Mouse (Mus musculus) embryonic facial prominence, embryonic 10.5 days (tissue): ENCODE results near the gene Sgta. TPM values are rescaled to one million over a fixed set of nuclear protein-coding genes. Genes with fewer than 3 reads are reported as not detected.
"Not testable (repeated sequence)": the region's sequence is repeated elsewhere in the genome, so short reads cannot be mapped to it uniquely, and the experiment has no call there.

ENCODE experiments used
- DNase-seq: peaks from one replicate; pipeline ENCODE4 v3.0.0-alpha.2; 2017; ENCODE audit warnings: low spot score
- H3K27ac ChIP-seq: fragments of 300-500 bp; sonication (generic); replicated peaks from 2 replicates; pipeline ENCODE4 v1.5.1; 2016; ENCODE audit warnings: mild to moderate bottlenecking
- H3K27me3 ChIP-seq: fragments of 300-500 bp; sonication (generic); replicated peaks from 2 replicates; pipeline ENCODE4 v1.6.1; 2016; ENCODE audit warnings: low read depth, mild to moderate bottlenecking; ENCODE audit not compliant: poor library complexity, severe bottlenecking
- H3K36me3 ChIP-seq: fragments of 300-500 bp; sonication (generic); replicated peaks from 2 replicates; pipeline ENCODE4 v1.6.1; 2016; ENCODE audit warnings: mild to moderate bottlenecking, moderate library complexity
- H3K4me1 ChIP-seq: fragments of 300-500 bp; sonication (generic); 2 replicates; pipeline ENCODE4 v1.6.1; 2016
- H3K4me3 ChIP-seq: fragments of 300-500 bp; sonication (generic); 2 replicates; pipeline ENCODE4 v1.5.1; 2016; ENCODE audit warnings: mild to moderate bottlenecking, moderate library complexity
- H3K9me3 ChIP-seq: fragments of 300-500 bp; sonication (generic); 2 replicates; pipeline ENCODE4 v1.6.1; 2016; ENCODE audit warnings: mild to moderate bottlenecking
- WGBS: fragments of 180-500 bp; shearing (Covaris S2); methylation state at CpG from one replicate; pipeline ENCODE4 v1.1.7; 2016; 5-methylcytosine and 5-hydroxymethylcytosine counted together
- polyA plus RNA-seq: library from polyadenylated mRNA; unstranded; fragments of >200 nt; fragmentation: Nextera tagmentation; extraction: Ambion mirVana; gene quantifications from 2 replicates; pipeline ENCODE4 v1.2.1, GENCODE M21; 2016

Sgta gene
- polyA plus RNA-seq, 1 experiment from 2014 or later: 289 TPM

DNA sequence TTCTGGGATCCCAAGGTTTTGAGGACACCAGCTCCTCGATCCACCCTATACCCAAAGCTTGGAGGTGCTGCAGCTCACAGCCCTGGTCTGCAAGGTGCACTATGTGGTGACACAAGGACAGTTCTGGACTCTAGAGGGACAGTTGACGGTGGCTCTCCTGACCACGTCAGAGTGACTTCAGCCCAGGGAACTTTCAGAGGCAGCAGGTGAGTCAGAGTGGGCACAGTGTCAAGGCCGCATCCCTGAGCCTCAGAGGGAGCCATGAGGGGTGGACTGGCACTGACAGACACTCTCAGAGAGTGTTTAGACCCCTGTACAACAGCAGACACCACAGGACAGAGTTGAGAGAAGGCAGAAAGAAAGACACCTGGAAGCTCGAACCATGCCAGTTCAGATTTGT, 7.4 kb downstream of the Sgta start:
- peaks cover 12% of the 10 kb centered on the region for H3K4me1 ChIP-seq
- H3K4me3 ChIP-seq: no peak overlapping the region
- no peak for DNase-seq
- H3K27ac ChIP-seq: no peak overlapping the region
- no peaks in the 10 kb centered on the region for H3K9me3 ChIP-seq
- no peaks in the 10 kb centered on the region for H3K27me3 ChIP-seq
- H3K36me3 ChIP-seq: peaks cover 94% of the 10 kb centered on the region
- 93% methylated on average over 5 of the region's 5 CpGs for WGBS

DNA sequence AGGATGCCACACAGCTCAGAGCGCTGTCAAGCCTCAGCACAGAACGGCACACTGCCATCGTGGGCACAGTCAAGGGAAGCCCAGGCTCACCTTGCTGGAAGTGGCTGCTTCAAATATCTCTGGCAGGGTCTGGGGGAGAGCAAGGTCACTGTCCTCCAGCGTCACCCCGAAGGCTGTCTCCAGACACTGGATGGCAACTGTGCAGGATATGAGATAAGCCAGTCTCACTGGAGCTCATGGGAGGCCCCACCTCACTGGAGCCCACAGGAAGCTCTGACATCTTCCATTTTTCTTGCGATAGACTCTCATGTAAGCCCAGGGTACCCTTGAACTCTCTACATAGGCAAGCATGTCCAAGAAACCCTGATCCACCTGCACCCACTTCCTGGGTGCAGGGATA, 8.8 kb downstream of the Sgta start:
- Histone ChIP-seq H3K9me3 (no peaks in the 10 kb centered on the region), H3K27ac (no peak overlapping the region), H3K4me1 (peaks cover 4% of the 10 kb centered on the region), H3K4me3 (no peak overlapping the region), H3K27me3 (no peaks in the 10 kb centered on the region), H3K36me3 (peaks cover 95% of the 10 kb centered on the region)
- no peak for DNase-seq
- WGBS: 94% methylated on average over 6 of the region's 6 CpGs

DNA sequence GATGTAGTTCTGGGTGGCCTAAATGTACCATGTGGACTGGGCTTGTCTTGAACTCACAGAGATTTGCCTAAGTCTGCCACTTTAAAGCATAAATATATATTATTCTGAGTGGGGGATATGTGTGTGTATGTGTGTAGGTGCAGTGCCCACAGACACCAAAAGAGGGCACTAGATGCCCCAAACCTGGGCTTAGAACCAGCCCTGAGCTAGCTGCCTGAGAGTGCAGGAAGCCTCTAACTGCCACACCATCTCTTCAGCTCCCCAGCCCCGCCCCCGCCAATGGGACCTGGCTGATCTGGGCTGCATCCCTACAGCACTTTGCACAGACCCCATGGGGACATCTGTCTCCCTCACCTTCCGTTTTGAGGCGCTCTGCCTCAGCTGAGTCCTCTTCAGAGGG, 9.3 kb downstream of the Sgta start:
- 83% methylated on average over 4 of the region's 4 CpGs for WGBS
- peak; percentile 31 for DNase-seq
- H3K36me3 ChIP-seq: peaks cover 98% of the 10 kb centered on the region

DNA sequence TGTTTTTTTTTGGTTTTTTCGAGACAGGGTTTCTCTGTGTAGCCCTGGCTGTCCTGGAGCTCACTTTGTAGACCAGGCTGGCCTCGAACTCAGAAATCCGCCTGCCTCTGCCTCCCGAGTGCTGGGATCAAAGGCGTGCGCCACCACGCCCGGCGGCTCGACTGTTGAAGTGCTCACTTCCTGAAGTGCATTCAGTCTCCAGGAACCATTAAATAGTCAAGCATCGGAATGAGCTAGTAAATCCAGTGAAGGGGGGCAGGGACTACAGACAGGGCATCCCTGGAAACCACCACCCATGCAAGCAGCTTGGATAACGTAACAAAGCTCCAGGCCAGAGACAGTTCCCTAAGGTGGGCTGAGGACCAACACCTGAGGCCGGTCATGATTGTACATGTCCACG, 14.7 kb downstream of the Sgta start:
- peaks cover 80% of the 10 kb centered on the region for H3K36me3 ChIP-seq
- 92% methylated on average over 14 of the region's 14 CpGs for WGBS
- H3K27ac ChIP-seq: not testable (repeated sequence)

More for the DNA sequence above, 9.3 kb downstream of the Sgta start:
- H3K27me3 ChIP-seq: no peaks in the 10 kb centered on the region
- H3K4me1 ChIP-seq: peaks cover 4% of the 10 kb centered on the region
- no peaks in the 10 kb centered on the region for H3K9me3 ChIP-seq
- H3K4me3 ChIP-seq: no peak overlapping the region
- no peak overlapping the region for H3K27ac ChIP-seq

DNA sequence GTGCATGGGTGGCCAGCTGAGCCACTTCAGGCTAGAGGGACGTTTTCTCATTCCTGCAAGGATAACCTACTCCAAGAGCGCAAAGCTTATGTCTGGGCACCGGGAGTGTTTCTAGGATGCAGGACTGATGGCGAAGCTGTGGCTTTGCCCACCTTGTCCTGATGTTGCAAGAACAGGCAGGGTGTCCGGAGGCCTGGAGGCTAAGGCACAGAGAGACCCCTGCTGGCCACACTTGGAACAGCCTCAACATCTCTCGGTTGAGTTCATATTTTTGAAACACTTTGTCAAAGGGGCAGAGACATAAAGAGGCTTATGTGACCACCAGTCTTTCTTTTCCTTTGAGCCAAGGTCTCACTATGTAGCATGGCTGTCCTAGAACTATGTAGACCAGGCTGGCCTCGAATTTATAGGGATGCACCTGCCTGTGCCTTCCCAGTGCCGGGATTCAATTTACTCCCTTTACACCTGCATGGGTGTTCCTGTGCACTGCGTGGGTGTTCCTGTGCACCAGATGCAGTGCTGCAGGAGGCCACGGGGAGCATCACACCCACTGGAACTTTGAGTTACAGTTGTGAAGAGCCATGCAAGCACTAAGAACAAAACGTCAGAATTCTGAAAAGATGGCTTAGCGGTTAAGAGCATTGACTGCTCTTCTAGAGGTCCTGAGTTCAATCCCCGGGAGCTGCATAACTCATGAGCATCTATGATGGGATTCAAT, 18.4 kb downstream of the Sgta start:
- no peak overlapping the region for H3K4me3 ChIP-seq
- DNase-seq: peak; percentile 75
- peaks cover 44% of the 10 kb centered on the region for H3K36me3 ChIP-seq
- WGBS: 34% methylated on average over 13 of the region's 13 CpGs
- H3K27ac ChIP-seq: no peak overlapping the region
- no peaks in the 10 kb centered on the region for H3K9me3 ChIP-seq
- H3K4me1 ChIP-seq: peaks cover 11% of the 10 kb centered on the region; the same call in 1 of the 2 replicates
- H3K27me3 ChIP-seq: no peaks in the 10 kb centered on the region

More for the DNA sequence above, 14.7 kb downstream of the Sgta start:
- not testable (repeated sequence) for H3K4me3 ChIP-seq, H3K9me3 ChIP-seq, DNase-seq, H3K27me3 ChIP-seq, H3K4me1 ChIP-seq

DNA sequence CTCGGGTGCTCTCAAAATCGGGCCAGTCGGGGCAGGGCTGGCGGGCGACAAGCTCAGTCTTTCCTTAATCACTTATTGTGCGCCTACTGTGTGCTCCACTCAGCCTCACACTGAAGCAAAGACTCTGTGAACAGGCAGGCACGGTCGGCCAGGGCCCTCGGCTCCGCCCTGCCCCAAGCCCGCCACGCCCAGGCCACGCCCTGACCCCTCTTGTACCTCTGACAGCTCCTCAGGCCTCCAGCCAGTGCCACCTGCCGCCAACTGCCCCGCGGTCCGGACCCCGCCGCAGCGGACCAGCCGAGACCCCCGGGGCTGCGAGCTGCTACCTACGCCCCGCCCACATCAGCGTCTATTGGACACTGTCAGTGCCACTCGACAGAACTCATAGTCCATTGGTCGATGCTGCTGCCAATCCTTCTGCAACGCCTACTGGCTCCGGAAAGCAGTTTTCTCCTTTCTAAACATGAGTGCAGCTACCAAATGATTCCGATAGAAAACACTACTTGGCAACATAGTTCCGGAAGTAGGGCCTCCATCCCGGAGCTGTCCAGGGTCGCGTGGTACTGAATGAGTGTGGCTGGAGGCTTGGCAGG, 22.9 kb downstream of the Sgta start, which contains the start of gene Slc39a3:
Gene Slc39a3, minus strand, starts transcription at position 439 of the 593 bp plus-strand sequence.
- Histone ChIP-seq H3K9me3 (no peaks in the 10 kb centered on the region), H3K27ac (peak within 1 kb of the TSS; percentile 81), H3K4me3 (peak within 1 kb of the TSS; percentile 81), H3K27me3 (no peaks in the 10 kb centered on the region), H3K36me3 (no peaks in the 10 kb centered on the region; the same call in 1 of the 2 replicates), H3K4me1 (peaks cover 11% of the 10 kb centered on the region; the same call in 1 of the 2 replicates)
- WGBS: 1% methylated on average over 35 of the region's 35 CpGs
- peak; percentile 98 for DNase-seq

DNA sequence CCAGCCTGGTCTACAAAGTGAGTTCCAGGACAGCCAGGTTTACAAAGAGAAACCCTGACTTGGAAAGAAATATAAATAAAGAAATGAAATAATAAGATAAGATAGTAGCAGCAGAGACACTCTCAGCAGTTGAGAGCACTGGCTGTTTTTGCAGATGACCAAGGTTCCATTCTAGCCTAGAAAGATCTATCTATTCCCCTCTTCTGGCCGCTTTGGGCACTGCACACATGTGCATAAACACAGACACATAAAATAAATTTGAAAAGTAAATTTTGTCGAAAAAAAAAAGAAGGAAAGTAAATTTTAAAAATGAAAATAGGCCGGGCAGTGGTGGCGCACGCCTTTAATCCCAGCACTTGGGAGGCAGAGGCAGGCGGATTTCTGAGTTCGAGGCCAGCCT, 23.7 kb downstream of the Sgta start:
- H3K27me3 ChIP-seq: no peaks in the 10 kb centered on the region
- H3K36me3 ChIP-seq: peaks cover 3% of the 10 kb centered on the region
- no peak for DNase-seq
- 75% methylated on average over 7 of the region's 7 CpGs for WGBS
- peaks cover 11% of the 10 kb centered on the region; the same call in 1 of the 2 replicates for H3K4me1 ChIP-seq
- no peaks in the 10 kb centered on the region for H3K9me3 ChIP-seq
- H3K27ac ChIP-seq: no peak overlapping the region
- H3K4me3 ChIP-seq: no peak overlapping the region

DNA sequence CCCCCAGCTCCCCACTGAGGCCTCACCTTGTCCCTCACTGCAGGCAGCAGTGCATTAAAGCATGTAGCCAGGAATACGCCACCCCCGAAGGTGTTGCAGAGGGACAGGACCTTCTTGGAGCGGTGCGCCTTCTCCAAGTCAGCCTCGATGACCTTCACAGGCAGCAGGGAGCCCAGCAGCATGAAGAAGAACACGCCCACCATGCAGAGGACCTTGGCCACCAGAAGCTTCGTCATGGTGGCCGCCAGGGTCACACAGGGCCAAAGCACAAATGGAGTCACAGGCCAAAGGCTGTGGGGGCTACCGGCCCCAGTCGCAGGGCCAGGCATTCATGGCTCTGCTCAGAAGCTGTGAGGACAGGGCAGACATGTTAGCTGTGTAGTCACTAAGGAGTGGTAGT, 26.4 kb downstream of the Sgta start:
- Histone ChIP-seq H3K27me3 (no peaks in the 10 kb centered on the region), H3K4me1 (peaks cover 11% of the 10 kb centered on the region; the same call in 1 of the 2 replicates), H3K27ac (no peak overlapping the region), H3K4me3 (no peak overlapping the region), H3K36me3 (peaks cover 17% of the 10 kb centered on the region), H3K9me3 (no peaks in the 10 kb centered on the region)
- 85% methylated on average over 10 of the region's 10 CpGs for WGBS
- no peak for DNase-seq

DNA sequence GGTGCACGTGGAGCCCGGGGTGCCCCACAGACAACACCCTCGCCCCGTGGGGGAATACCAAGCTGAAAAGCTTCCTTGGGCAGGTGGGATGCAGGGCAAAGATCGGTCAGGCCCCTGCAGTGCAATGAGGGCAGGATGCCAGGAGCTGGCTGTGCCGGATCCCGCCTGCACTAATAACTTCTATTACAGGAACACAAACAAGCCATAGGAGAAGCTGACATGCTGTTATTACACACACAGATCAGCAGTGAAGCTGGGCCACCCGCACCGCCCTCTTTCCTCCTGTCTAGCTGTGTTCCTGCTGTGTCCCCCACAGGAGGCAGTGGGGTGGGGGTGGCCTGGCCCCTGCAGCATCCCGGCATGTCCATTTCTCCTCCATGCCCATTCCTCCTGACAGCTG, 30.9 kb downstream of the Sgta start:
- Histone ChIP-seq H3K36me3 (peaks cover 17% of the 10 kb centered on the region), H3K27me3 (peaks cover 26% of the 10 kb centered on the region), H3K4me3 (no peak overlapping the region; the same call in 1 of the 2 replicates), H3K9me3 (no peaks in the 10 kb centered on the region), H3K27ac (no peak overlapping the region), H3K4me1 (peaks cover 10% of the 10 kb centered on the region)
- WGBS: 77% methylated on average over 10 of the region's 10 CpGs
- DNase-seq: no peak

DNA sequence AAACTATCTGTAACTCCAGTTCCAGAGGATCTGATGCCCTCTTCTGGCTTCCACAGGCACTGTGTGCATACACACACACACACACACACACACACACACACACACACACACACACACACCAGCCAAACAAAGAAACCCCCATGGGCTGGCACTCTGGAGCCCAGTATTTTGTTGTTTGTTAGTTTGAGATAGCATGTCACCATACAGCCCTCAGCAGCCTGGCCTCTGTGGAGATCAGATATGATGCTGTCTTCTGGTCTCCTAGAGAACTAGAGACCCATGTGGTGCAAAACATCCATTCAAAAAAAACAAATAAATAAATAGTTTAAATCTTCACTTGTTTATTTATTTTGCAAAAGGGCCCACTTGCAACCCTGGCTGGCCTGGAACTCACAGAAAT, 31.8 kb downstream of the Sgta start:
- Histone ChIP-seq H3K27me3 (peaks cover 34% of the 10 kb centered on the region), H3K4me3 (no peak overlapping the region), H3K36me3 (peaks cover 17% of the 10 kb centered on the region), H3K27ac (no peak overlapping the region), H3K4me1 (peaks cover 10% of the 10 kb centered on the region), H3K9me3 (no peaks in the 10 kb centered on the region)
- no peak for DNase-seq

DNA sequence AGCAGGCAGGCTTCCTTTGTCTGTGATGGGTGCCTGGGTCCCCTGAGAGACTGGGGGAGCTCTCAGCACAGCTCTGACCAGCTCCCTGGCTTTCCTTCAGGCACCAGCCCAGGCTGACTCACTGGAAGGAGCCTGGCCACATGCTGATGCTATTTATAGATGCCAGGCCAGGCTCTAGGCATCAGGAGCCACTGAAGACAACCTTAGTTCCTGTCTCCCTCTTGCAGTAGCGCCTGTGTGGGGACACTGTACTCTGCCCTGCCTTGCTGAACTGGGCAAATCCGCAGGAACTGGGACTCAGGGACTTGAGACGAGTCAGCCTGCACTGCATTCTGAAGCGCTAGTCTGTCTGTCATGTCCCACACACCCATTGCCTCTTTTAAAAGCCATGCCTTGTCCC, 32.6 kb downstream of the Sgta start:
- Histone ChIP-seq H3K27ac (no peak overlapping the region), H3K4me1 (peaks cover 10% of the 10 kb centered on the region), H3K36me3 (peaks cover 17% of the 10 kb centered on the region), H3K9me3 (no peaks in the 10 kb centered on the region), H3K27me3 (peaks cover 43% of the 10 kb centered on the region), H3K4me3 (no peak overlapping the region)
- 57% methylated on average over 4 of the region's 4 CpGs for WGBS
- no peak for DNase-seq

DNA sequence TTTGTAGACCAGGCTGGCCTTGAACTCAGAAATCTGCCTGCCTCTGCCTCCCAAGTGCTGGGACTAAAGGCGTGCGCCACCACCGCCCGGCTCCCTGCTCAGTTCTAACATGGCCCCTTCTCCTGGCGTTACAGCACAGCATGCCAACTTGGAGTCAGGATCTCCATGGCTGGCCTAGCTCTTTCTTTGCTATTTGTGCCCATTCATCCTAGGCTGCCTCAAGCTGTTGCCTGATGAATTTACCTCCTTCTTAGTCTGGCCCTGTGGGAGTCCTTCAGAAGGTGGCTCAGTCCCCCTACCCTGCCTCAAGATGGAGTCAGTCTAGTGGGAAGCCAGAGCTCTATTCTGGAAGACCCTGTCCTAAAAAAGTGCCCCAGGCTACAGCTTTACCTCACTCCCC, 33.1 kb downstream of the Sgta start:
- 88% methylated on average over 5 of the region's 5 CpGs for WGBS
- H3K27me3 ChIP-seq: peaks cover 48% of the 10 kb centered on the region
- H3K27ac ChIP-seq: no peak overlapping the region
- no peaks in the 10 kb centered on the region for H3K9me3 ChIP-seq
- H3K4me3 ChIP-seq: no peak overlapping the region
- H3K4me1 ChIP-seq: peaks cover 13% of the 10 kb centered on the region
- peaks cover 17% of the 10 kb centered on the region for H3K36me3 ChIP-seq
- DNase-seq: no peak

DNA sequence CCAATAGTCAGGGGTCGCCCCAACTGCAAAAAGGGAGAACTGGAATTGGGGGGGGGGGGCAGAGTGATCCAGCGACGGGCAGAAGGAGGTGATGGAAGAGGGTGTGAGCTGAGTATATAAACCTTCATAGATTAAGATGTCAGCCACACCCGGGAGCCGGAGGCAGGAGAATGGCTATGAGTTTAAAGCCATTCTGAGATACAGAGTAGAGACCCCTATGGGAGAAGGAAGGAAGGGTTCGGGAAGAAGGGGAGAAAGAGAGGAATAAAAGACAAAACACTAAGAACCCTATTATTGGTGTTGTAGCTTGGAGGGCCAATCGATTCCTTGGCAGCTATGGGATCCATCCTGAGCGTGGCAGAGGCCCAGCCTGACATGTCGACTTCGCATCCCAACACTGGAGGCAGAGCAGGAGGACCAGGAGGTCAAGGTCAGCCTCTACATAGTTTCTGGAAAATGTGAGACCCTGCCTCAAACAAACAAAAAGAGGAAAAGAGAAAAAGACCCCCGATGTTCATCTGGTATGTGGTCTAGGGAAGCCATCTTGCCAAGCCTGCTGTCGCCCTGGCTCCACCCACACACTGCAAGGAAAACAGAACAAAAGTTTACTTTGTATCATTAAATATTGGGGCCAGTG, 34.2 kb downstream of the Sgta start, which contains the start of gene Diras1:
Gene Diras1, minus strand, starts transcription at position 24 of the 637 bp plus-strand sequence.
- DNase-seq: no peak
- 54% methylated on average over 12 of the region's 12 CpGs for whole genome bisulfite sequencing
- peak within 1 kb of the TSS; percentile 57 for H3K4me3 ChIP-seq
- H3K27ac ChIP-seq: peak within 1 kb of the TSS; percentile 32
- peaks cover 9% of the 10 kb centered on the region for H3K36me3 ChIP-seq
- peaks cover 16% of the 10 kb centered on the region for H3K4me1 ChIP-seq
- peaks cover 59% of the 10 kb centered on the region for H3K27me3 ChIP-seq
- no peaks in the 10 kb centered on the region for H3K9me3 ChIP-seq
